Mouse (Mus musculus): Measurements from ENCODE around the gene Gm11992.

Gm11992 gene

DNA sequence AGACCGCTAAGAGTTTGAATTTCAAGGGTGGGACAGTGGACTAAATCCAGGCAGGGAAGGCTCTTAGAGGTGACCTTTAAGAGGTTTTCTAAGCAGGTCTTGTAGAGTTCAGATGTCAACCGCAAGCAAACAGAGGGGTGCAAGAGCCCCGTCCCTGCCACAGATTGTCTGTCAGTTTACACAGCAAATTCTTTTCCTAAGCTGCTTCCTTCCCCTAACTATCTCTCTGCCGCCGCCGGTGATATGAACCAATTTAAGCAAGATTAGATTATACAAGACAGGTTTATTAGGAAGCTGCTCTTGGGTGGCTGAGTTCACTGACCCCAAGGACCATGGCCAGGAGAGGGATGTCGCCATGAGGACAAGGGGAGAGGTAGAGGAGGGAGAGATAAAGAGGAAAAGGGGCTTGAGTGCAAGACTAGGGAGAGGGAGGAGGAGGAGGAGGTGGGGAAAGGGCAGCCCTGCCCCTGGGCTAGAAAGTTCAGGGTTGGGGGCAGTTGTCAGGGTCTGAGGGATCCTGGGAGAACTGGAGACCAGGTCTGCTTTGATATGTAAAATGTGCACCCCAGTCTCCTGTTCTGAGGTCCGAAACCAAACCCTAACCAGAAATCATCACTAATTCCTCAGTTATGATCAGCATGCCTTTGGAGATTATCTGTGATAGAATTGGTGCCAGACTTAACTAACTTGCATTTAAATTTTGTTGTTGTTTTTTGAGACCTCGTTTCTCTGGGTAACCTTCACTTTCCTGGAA, 67.2 kb downstream of the Gm11992 start:
- no peak for DNase-seq (ENCODE audit: low spot score in 2 of 2)

DNA sequence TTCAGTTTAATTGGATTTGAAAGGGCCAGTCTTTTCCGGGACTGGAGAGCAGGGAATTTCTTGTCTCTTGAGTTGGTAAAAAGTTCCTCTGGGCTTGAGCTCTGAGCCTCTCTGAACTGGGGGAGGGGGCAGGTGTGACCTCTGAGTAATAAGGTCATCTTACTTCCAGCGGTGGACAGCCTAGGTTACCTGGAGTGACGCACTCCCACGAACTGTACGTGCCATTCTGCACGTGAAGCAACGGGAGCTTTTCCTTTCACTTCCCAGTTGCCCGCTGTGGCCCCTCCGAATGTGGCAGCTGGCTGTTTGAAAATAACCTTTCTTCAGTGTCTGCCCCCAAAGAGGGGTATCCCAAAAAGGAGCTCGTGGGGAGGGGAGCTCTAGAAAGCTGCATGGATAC, 67.7 kb downstream of the Gm11992 start:
- DNase-seq (ENCODE audit: low spot score in 2 of 2), result no peak

DNA sequence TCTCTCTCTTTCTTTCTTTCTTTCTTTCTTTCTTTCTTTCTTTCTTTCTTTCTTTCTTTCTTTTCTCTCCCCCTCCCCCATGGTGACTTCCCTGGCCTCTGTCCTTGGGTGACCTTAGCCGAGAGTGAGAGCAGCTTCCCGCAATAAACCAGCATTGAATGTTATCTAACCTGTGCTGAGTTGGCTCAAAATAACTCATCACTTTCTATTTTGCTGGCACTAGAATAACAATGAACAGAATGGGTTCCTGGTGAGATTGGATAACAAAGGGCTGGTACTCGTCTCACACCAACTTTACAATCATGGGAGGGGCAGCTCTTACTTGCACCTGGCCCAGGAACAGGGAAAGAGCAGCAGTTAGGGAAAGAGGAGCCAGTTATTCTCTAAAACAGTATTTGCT, 68.5 kb downstream of the Gm11992 start:
- no peak for DNase-seq (ENCODE audit: low spot score in 2 of 2)

DNA sequence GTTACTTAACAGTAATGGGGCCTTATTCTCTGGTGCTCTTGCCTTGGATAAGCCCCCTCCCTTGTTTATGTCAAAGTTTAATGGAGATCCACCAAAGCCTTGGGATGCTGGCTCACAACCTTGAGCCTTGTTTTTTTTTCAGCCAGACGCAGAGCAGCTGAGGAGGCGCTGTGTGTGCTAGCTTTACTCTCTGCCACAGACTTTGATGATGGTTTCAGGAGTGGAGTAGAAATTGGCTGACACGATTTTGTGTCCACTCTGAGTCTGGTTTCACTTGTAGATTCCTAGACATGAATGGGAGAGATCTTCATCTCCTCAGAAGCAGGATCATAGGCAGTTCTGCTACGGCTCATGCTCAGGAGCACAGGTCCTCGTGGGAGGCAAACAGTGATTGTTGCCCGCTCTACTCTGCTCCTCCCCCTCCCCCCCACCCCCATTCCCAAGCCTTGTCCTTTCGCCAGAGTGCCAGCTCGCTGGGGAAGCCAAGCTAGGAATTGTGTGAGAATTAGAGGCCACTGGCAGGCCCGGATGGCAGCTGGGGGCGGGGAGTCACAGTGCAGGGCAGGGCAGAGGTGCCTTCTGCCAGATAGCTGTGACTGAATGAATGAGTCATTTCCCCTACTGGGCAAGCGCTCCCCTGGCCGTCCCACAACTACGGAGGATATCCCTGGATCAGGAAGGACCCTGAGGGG, 69.1 kb downstream of the Gm11992 start:
- DNase-seq (ENCODE audit: low spot score in 2 of 2), result no peak

DNA sequence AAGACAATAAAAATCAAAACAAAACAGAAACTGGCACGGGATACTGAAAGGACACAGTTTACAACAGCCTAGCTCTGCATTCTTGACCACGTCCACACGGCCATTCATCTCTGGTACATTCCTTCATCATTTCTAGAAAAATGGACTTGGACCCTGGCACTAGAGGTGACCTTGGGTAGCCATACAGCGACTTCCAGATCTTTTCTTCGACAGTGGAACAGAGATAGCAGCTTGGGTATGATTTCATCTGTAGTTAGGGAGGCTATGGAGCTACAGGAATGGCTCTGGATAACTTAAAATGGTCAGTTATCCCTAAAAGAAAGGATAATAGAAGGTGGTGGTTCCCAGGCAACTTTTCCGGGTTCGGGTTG, 69.6 kb downstream of the Gm11992 start, which contains the start of gene Upp1:
Gene Upp1 (plus strand): TSS at position 54 of the 371 bp plus-strand sequence.
- DNase-seq (ENCODE audit: low spot score in 2 of 2), result no peak

DNA sequence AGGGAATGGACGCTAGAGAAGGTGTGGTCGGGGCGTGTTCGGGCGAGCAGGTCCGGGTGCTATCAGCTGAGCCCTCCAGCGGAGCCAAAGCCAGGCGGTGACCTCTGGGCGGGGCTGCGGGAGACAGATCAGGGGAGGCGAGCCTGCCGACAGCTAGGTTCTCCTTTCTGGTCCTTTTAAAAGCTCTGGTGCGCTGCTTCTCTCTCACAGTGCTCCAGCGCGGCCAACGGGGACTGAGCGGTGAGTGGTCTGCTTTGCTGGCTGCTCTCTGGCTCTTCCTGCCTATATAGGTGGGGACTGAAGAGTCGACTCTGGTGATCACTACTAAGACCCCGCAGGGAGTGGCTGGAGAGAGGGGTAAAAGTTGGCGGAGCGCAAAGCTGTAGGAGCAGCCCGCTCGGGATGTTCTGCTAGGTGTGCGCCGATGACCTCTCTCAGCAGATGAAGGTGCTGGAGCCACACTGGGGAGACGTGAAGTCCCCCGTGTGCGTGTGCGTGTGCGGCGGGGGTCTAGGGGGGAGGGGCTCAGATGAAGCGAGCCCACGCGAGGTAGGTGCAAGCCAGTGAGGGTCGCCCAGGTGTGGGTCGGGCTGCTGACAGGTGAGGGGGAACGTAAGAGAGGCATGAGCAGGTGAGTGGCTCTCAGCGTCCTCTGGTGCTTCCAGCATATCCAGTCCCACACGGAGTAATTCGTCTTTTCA, 70.2 kb downstream of the Gm11992 start:
- no peak for DNase-seq (ENCODE audit: low spot score in 2 of 2)

Measured in frontal cortex, postnatal 36 days (tissue).